Mouse (Mus musculus) splenic B cell, adult 2 months (primary cell): ENCODE data around the gene Iqgap3.

ENCODE experiments used
- DNase-seq: peaks from one replicate; pipeline ENCODE4 v3.0.0-alpha.2; 2011; ENCODE audit warnings: low read depth, low spot score
- H3K27me3 ChIP-seq: 2 replicates; pipeline ENCODE4 v1.6.1; 2012; ENCODE audit warnings: mild to moderate bottlenecking, low read length, moderate library complexity, mixed read lengths; ENCODE audit not compliant: control insufficient read depth, poor library complexity, insufficient read depth, severe bottlenecking
- H3K36me3 ChIP-seq: 2 replicates; pipeline ENCODE4 v1.6.1; 2012; ENCODE audit warnings: mild to moderate bottlenecking, low read length, moderate library complexity, mixed read lengths; ENCODE audit not compliant: control insufficient read depth, poor library complexity, insufficient read depth, severe bottlenecking

Iqgap3 gene

DNA sequence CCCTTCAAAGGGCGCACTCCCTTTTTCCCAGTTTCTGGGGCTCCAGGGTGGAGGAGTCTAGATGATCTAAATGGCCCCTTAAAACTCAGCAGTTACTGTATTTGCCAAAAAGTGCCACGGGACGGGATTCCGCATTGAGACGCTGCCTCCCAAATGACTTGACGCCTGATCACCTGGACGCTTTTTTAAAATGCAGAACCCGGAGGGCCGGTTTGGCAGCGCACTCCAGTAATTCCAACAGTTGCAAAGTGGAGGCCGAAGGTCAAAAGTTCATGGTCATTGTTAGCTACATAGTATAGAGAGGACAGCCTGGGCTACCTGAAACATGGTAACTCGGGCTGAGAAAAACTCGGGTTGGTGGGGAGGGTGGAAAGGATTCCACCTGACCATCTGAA, 450 bp downstream of the Iqgap3 start:
- Histone ChIP-seq H3K36me3 (no peaks in the 10 kb centered on the region), H3K27me3 (no peaks in the 10 kb centered on the region)
- no peak for DNase-seq

DNA sequence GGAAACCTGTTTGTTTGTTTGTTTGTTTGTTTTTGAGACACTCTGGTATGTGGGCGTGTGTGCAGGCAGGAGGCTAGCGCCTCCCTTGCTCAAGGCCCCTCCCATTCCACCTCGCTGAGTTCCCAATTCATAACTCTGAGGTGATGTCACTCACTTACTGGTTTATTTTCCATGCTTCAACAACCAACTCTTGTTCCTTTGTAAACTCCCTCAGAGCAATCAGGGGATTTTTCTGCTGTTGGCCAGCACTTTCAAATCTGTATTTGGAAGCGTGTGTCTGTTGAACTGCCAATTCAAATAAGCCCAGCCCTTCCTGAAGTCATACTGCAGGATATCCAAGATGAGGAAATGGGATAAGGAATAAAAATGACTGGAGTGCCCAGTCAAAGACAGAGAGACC, 892 bp downstream of the Iqgap3 start:
- peak; percentile 65 for DNase-seq
- H3K36me3 ChIP-seq, result no peaks in the 10 kb centered on the region
- no peaks in the 10 kb centered on the region for H3K27me3 ChIP-seq

DNA sequence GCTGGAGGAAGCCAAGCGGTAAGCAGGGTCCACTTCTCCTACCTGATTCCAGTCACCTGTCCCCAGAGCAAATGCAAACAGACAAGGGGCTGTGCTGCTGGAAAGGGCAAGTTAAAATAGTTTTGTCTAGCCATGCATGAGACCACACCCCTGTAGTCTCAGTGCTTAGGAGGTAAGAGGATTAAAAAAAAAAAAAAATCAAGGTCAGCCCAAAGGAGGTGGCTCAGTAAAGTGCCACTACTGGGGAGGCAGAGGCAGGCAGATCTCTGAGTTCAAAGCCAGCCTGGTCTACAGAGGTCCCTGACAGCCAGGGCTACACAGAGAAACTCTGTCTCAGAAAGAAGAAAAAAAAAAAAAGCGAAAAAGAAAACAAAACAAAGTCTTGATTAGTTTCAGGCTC, 2.2 kb downstream of the Iqgap3 start:
- Histone ChIP-seq H3K27me3 (no peaks in the 10 kb centered on the region), H3K36me3 (no peaks in the 10 kb centered on the region)
- no peak for DNase-seq

DNA sequence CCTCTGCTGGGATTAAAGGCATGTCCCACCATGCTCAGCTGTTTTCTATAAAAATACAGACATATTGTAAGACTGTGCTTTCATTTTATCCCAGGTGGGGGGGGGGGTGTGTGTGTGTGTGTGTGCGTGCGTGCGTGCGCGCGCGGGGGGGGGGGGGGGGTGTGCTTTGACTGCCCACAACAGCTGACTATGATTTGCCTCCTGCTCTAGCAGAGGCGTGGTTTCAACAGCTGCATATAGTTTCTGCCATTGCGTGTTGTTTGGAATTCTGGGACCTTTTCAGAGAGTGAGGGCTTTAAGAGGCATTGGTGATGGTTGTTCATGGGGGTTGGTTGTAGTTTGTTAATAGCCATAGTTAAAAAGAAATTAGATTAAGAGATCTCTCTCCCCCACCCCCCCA, 3.7 kb downstream of the Iqgap3 start:
- no peak for DNase-seq
- Histone ChIP-seq H3K36me3 (no peaks in the 10 kb centered on the region), H3K27me3 (no peaks in the 10 kb centered on the region)

DNA sequence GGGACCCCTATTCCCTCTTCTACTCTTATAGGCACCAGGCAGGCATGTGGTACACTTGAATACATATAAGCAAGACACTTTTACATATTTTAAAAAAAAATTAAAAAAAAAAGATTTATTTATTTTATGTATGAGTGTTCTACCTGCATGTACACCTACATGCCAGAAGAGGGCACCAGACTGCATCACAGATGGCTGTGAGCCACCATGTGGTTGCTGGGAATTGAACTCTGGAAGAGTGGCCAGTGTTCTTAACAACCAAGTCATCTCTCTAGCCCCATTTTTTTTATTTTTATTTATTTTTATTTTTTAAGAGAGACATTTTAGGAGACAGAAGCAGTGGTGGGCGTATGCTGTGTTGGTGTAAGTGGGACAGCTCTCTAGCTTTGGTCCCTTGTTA, 5.9 kb downstream of the Iqgap3 start:
- peak; percentile 68 for DNase-seq
- no peaks in the 10 kb centered on the region for H3K36me3 ChIP-seq
- H3K27me3 ChIP-seq, result no peaks in the 10 kb centered on the region

DNA sequence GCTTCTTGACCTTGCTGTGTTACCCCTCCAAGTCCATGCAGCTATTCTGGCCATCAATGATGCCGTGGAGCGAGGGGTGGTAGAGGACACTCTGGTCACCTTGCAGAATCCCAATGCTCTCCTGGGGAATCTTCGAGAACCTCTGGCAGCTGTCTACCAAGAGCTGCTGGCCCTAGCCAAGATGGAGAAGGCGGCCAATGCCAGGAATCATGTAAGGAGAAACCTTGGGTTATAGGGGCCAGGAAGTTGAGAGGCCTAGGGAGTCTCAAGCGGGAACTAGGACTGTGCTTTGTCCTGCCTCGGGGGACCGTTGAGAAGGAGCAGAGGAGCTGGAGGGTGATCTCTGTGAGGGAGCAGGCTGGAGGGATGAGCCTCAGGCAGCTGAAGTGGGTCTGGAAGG, 8.3 kb downstream of the Iqgap3 start:
- no peak for DNase-seq
- Histone ChIP-seq H3K27me3 (no peaks in the 10 kb centered on the region), H3K36me3 (no peaks in the 10 kb centered on the region)

DNA sequence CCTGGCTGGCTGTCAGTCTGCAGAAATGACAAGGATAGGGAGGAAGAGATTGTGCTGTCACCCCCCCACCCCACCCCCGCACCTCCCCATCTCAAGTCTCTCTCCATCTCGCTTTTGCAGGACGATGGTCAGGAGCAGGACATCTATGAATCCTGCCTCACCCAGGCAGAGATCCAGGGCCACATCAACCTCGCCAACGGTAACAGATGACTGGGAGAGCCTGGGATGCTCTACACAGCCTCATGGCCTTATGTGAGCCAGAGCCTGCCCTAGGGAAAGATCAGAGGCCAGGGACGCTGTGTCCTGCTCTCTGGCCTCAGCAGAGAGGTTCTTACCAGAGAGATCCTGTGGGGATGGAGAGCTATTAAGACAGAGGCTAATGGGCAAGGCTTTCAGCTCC, 8.8 kb downstream of the Iqgap3 start:
- Histone ChIP-seq H3K27me3 (no peaks in the 10 kb centered on the region), H3K36me3 (no peaks in the 10 kb centered on the region)
- no peak for DNase-seq

DNA sequence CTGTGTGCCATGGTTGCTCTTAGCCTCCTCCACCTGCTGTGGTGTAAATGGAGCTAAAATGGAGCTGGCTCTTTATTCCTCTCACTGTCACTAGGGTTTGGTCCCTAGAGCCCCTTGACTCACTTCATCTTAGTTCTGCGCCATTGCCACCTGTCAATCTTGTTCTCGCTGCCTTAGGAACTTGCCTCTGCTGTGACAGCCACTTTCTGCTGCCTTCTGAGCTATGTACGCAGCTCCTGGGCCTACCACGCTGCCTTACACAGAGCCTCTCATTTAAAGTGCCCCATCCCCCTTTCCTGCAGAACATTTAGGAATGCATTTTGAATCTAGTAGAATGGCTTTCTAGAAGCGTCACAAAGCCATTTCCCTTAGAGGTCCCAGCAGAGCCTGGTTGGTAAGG, 12.4 kb downstream of the Iqgap3 start:
- DNase-seq, result no peak
- Histone ChIP-seq H3K36me3 (no peaks in the 10 kb centered on the region), H3K27me3 (no peaks in the 10 kb centered on the region)

DNA sequence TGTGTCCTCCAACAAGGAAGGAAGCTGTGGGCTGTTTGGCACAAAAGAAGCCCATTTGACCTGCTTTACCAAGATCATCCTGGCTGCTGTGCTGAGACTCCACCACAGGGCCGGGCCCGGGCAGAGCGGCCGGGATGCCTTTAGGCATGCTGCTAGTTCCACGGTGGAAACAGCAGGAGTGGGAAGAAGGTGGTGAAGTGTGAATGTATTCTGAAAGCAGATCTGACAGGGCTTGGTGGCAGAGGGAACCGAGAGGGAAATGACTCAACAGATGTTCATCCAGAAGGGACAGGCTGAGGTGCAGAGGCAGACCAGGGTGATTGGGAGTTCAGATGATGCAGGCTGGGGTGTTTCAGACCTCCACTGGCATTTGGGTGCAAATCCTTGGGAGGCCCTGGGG, 15.9 kb downstream of the Iqgap3 start:
- no peaks in the 10 kb centered on the region for H3K27me3 ChIP-seq
- no peaks in the 10 kb centered on the region for H3K36me3 ChIP-seq
- DNase-seq, result no peak

DNA sequence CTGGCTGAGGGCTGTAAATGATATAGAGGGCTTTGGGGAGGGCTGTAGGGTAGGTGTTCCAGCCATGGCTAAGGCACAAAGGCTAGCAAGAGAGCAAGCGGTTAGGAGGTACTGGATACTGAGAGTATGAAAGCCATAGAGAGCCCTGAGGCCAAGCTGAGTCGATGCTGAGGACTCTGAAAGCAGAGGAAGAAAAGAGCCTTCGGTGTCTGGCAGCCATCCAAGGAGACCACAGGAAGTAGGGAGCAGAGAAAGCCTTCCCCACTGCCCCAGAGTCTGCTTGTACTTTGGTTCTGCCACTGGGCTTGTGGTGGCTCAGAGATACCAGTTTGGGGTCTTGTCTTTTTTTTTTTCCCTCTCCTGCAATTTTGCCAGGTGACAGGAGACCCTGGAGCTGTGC, 18.5 kb downstream of the Iqgap3 start:
- no peak for DNase-seq

DNA sequence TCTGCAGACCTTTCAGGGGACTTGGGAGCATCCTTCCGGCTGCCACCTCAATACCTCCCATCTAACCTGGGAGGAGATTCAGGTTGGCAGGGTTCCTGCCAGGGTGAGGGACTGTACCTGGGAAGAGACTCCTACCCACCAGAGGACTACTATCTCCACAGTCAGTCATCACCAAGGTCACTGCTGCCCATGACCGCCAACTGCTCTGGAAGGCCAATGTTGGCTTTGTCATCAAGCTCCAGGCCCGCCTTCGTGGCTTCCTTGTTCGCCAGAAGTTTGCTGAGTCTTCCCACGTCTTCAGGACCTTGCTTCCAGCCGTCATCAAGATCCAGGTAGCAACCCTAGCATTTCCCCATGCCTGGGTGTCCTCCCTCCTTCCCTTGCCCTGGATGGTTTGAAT, 20.0 kb downstream of the Iqgap3 start:
- Histone ChIP-seq H3K36me3 (no peaks in the 10 kb centered on the region), H3K27me3 (no peaks in the 10 kb centered on the region)
- DNase-seq, result no peak

More for the DNA sequence above, 18.5 kb downstream of the Iqgap3 start:
- Histone ChIP-seq H3K36me3 (no peaks in the 10 kb centered on the region), H3K27me3 (no peaks in the 10 kb centered on the region)

DNA sequence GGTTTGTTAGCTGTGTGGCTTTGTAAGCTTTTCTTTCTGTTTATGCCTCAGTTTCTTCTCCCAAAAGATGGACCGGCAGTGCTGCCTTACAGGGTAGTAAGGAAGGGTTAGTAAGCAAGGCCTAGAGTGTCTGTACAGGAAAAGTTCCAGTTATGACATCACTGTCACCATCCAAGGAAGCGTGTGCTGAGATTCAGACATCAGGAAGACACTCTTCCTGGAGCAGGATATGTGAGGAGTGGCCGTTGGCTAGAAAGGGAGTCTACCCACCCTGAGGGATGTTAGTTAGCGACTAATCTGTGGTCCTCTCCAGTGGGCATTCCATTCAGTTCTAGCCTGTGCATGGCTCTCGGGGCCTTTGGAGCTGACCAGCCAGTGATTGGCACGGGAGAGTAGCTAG, 20.4 kb downstream of the Iqgap3 start:
- H3K36me3 ChIP-seq, result no peaks in the 10 kb centered on the region
- no peaks in the 10 kb centered on the region for H3K27me3 ChIP-seq
- DNase-seq, result no peak

DNA sequence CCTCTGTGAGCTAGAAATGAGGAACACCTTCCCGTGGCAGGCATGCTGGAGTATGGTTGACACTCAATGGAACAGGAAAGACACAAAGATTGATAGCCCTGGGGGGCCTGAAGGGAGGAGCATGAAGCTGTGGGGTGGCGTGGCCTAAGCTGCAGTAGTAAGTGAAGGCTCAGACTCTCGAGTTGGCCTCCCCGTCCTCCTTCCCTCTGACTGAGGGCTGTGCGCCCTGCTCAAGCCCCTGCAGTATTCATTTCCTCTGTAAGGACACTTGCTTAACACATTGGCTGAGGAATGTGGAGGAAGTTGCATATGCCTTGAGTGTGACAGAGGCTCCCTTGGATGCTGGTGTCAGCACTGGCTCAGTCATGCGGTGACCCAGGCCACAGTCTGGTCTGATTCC, 20.8 kb downstream of the Iqgap3 start:
- H3K36me3 ChIP-seq, result no peaks in the 10 kb centered on the region
- DNase-seq, result no peak

DNA sequence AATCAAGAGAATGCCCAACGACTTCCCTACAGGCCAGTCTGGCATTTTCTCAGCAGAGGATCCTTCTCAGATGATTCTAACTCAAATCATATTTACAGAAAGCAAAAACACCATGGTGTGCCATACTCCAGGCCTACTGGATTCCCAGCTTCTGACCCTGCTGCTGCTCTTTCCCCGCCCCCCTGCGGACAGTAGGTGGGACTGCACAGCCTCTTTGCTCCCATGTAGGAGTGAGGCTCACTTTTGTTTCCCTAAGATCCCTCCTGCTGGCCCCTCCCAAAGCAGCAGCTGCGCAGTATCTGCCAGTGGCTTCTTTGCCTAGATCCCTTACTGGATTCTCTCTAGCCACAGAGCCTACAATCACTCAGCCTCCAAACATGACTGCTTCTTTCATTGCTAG, 24.4 kb downstream of the Iqgap3 start:
- H3K27me3 ChIP-seq, result no peaks in the 10 kb centered on the region
- H3K36me3 ChIP-seq, result no peaks in the 10 kb centered on the region
- DNase-seq, result no peak

More for the DNA sequence above, 20.8 kb downstream of the Iqgap3 start:
- no peaks in the 10 kb centered on the region for H3K27me3 ChIP-seq

DNA sequence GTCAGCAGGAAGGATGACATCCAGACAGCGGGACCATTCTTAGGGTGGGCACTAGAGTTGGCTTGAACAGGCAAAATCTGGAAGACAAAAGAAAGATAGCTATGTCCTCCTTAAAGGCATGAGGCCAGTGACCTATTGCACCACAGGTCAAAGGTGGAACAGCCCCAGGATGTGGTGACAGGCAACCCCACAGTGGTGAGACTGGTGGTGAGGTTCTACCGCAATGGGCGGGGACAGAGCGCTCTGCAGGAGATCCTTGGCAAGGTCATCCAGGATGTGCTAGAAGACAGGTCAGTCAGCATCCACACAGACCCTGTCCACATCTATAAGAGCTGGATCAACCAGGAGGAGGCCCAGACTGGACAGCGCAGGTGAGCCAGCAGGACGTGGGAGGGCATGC, 27.4 kb downstream of the Iqgap3 start:
- no peak for DNase-seq
- Histone ChIP-seq H3K27me3 (no peaks in the 10 kb centered on the region), H3K36me3 (no peaks in the 10 kb centered on the region)

DNA sequence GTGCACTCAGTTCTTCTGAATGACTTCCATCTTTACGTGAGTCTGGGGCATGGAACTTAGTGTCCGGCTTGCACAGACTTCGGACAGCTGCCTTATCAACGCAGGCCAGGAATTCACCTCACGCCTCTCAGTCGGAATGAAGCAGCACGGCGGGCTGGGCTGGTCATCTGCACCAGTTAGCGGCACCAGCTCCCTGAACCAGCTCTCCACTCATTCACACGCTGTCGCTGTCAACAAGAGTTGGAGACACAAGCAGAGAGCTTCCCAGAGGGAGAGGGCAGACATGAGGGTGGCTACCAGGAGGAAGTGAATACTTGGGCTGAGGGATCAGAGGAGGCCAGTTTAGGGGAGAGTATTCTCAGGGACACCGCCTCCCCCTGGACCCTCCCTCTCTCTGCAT, 32.6 kb downstream of the Iqgap3 start:
- Histone ChIP-seq H3K36me3 (no peaks in the 10 kb centered on the region), H3K27me3 (no peaks in the 10 kb centered on the region)
- no peak for DNase-seq
